Mouse (Mus musculus) hindbrain, embryonic 16.5 days (tissue): ENCODE measurements at regions not wholly inside any gene's neighbourhood (a gene's known extent, or its start where the extent isn't known, plus 50 kb on each side); places are given as distances from the start of the nearest gene placed in this dataset.

Experiments used
- ATAC-seq: fragments of 200-750 bp; cut with Nextera tagmentation; 2 replicates; pipeline ENCODE4 v1.8.0; 2017; ENCODE audit warnings: moderate TSS enrichment, moderate library complexity
- H3K27ac ChIP-seq: fragments of 300-500 bp; sonication (generic); 2 replicates; pipeline ENCODE4 v1.5.1; 2014; ENCODE audit warnings: low read depth, mild to moderate bottlenecking, control low read depth, low read length, moderate library complexity
- H3K27me3 ChIP-seq: fragments of 300-500 bp; sonication (generic); replicated peaks from 2 replicates; pipeline ENCODE4 v1.6.1; 2014; ENCODE audit warnings: low read length; ENCODE audit not compliant: control insufficient read depth, insufficient read depth
- H3K36me3 ChIP-seq: fragments of 300-500 bp; sonication (generic); 2 replicates; pipeline ENCODE4 v1.6.1; 2014; ENCODE audit warnings: mild to moderate bottlenecking, low read length, moderate library complexity, mixed read lengths; ENCODE audit not compliant: control insufficient read depth, insufficient read depth
- H3K4me1 ChIP-seq: fragments of 300-500 bp; sonication (generic); 2 replicates; pipeline ENCODE4 v1.6.1; 2014; ENCODE audit warnings: low read depth, low read length; ENCODE audit not compliant: control insufficient read depth, insufficient read depth
- H3K4me2 ChIP-seq: fragments of 300-500 bp; sonication (generic); 2 replicates; pipeline ENCODE4 v1.6.1; 2014; ENCODE audit warnings: mild to moderate bottlenecking, low read length, control low read depth, moderate library complexity
- H3K4me3 ChIP-seq: fragments of 300-500 bp; sonication (generic); 2 replicates; pipeline ENCODE4 v1.5.1; 2014; ENCODE audit warnings: mild to moderate bottlenecking, low read length, control low read depth, moderate library complexity
- H3K9ac ChIP-seq: fragments of 300-500 bp; sonication (generic); 2 replicates; pipeline ENCODE4 v1.6.1; 2014; ENCODE audit warnings: low read depth, mild to moderate bottlenecking, control low read depth, low read length, moderate library complexity
- H3K9me3 ChIP-seq: fragments of 300-500 bp; sonication (generic); 2 replicates; pipeline ENCODE4 v1.6.1; 2014; ENCODE audit warnings: mild to moderate bottlenecking, low read length, moderate library complexity; ENCODE audit not compliant: control insufficient read depth
- WGBS: fragments of 180-500 bp; shearing (Covaris S2); extraction: QIAGEN DNeasy Blood & Tissue Kit; methylation state at CpG from one replicate; pipeline ENCODE4 v1.1.7; 2014; 5-methylcytosine and 5-hydroxymethylcytosine counted together

GRCm38 (mm10) chr1:166803928-166804327 is 122.3 kb upstream of the Fmo9 start:
- ATAC-seq: no peak
- Histone ChIP-seq H3K4me1 (no peaks in the 10 kb centered on the region; the same call in none of the 2 replicates), H3K36me3 (no peaks in the 10 kb centered on the region), H3K27ac (no peak overlapping the region), H3K4me2 (no peak overlapping the region), H3K4me3 (no peak overlapping the region), H3K9me3 (no peaks in the 10 kb centered on the region), H3K9ac (no peak overlapping the region), H3K27me3 (no peaks in the 10 kb centered on the region)
- WGBS: 90% methylated on average over 2 of the region's 2 CpGs

DNA sequence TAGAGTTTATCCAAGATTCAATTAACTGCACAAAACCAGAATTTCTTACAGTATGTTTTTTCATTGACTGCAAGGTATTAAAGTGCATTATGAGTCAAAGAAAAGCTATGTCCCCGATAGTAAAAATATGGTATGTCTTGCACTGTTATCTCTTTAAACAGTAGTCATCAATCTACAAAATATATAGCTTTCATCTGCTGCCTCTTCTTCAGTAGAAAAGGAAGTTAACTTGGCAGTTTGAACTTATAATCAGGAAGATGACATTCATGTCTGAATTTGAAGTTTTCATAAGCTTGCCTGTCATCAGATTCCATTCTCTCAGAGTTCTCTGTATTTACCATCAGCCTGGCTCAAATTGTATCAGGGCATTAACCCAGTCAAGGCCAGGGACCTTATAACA is 122.7 kb upstream of the Fmo9 start:
- 89% methylated on average over 1 of the region's 1 CpGs for whole genome bisulfite sequencing
- Histone ChIP-seq H3K4me1 (no peaks in the 10 kb centered on the region; the same call in none of the 2 replicates), H3K4me2 (no peak overlapping the region), H3K27me3 (no peaks in the 10 kb centered on the region), H3K9me3 (no peaks in the 10 kb centered on the region), H3K27ac (no peak overlapping the region), H3K36me3 (no peaks in the 10 kb centered on the region), H3K4me3 (no peak overlapping the region), H3K9ac (no peak overlapping the region)
- no peak for ATAC-seq

GRCm38 (mm10) chr1:166807163-166807945 is 125.7 kb upstream of the Fmo9 start:
- Histone ChIP-seq H3K27ac (no peak overlapping the region), H3K9me3 (no peaks in the 10 kb centered on the region), H3K4me3 (no peak overlapping the region), H3K4me2 (no peak overlapping the region), H3K4me1 (no peaks in the 10 kb centered on the region; the same call in 1 of the 2 replicates), H3K36me3 (no peaks in the 10 kb centered on the region), H3K27me3 (no peaks in the 10 kb centered on the region), H3K9ac (no peak overlapping the region)
- ATAC-seq: peak; percentile 72; the same call in 1 of the 2 replicates
- whole genome bisulfite sequencing: 54% methylated on average over 7 of the region's 7 CpGs

- ATAC-seq: no peak
- WGBS: 82% methylated on average over 9 of the region's 9 CpGs
Observed at GRCm38 (mm10) chr1:166811341-166812071, 129.9 kb upstream of the Fmo9 start.

GRCm38 (mm10) chr1:166812072-166812461 is 130.4 kb upstream of the Fmo9 start:
- no peak for ATAC-seq
- Histone ChIP-seq H3K36me3 (no peaks in the 10 kb centered on the region), H3K4me3 (no peak overlapping the region), H3K27ac (no peak overlapping the region), H3K9me3 (no peaks in the 10 kb centered on the region), H3K9ac (no peak overlapping the region), H3K4me2 (no peak overlapping the region), H3K27me3 (no peaks in the 10 kb centered on the region), H3K4me1 (no peaks in the 10 kb centered on the region; the same call in 1 of the 2 replicates)
- 85% methylated on average over 7 of the region's 7 CpGs for WGBS

More at GRCm38 (mm10) chr1:166811341-166812071, 129.9 kb upstream of the Fmo9 start:
- Histone ChIP-seq H3K27me3 (no peaks in the 10 kb centered on the region), H3K4me2 (no peak overlapping the region), H3K36me3 (no peaks in the 10 kb centered on the region), H3K27ac (no peak overlapping the region), H3K4me1 (no peaks in the 10 kb centered on the region; the same call in 1 of the 2 replicates), H3K9ac (no peak overlapping the region), H3K9me3 (no peaks in the 10 kb centered on the region), H3K4me3 (no peak overlapping the region)

DNA sequence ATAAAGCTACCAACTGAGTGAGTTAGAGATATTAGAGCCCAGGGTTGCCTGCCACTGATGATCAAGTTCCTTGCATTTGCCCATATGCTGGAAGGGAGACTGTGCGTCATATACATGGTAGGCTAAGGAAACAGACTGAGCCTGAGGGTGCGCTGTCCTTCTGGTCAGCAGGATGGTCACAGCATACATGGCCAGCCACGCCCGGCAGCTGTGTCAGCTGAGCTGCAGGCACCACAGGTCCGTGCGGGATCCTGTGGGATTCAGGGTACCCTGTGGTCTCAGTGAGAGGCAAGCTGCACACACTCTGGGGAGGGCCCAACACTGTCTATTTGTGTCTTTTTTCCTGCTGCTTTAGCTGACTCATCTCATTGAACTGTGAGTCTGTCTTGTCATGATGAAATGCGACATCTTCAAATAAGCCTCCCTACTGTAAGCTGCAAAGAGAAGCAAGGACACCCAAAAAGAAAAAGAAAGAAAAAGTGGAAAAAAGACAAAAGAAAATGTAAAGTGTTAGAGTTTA is 131.3 kb upstream of the Fmo9 start:
- ATAC-seq: no peak

GRCm38 (mm10) chr1:166817927-166818326 is 136.3 kb upstream of the Fmo9 start:
- Histone ChIP-seq H3K27ac (no peak overlapping the region), H3K9ac (no peak overlapping the region), H3K36me3 (no peaks in the 10 kb centered on the region), H3K9me3 (peaks cover 2% of the 10 kb centered on the region; the same call in 1 of the 2 replicates), H3K27me3 (no peaks in the 10 kb centered on the region), H3K4me1 (no peaks in the 10 kb centered on the region), H3K4me3 (no peak overlapping the region), H3K4me2 (no peak overlapping the region)
- WGBS: 98% methylated on average over 4 of the region's 4 CpGs
- no peak for ATAC-seq

More for the DNA sequence above, 131.3 kb upstream of the Fmo9 start:
- no peaks in the 10 kb centered on the region for H3K36me3 ChIP-seq
- H3K9ac ChIP-seq: no peak overlapping the region
- H3K4me1 ChIP-seq: no peaks in the 10 kb centered on the region
- H3K27me3 ChIP-seq: no peaks in the 10 kb centered on the region
- H3K4me2 ChIP-seq: no peak overlapping the region
- H3K9me3 ChIP-seq: no peaks in the 10 kb centered on the region
- H3K4me3 ChIP-seq: no peak overlapping the region
- no peak overlapping the region for H3K27ac ChIP-seq
- WGBS: 84% methylated on average over 7 of the region's 7 CpGs

- no peak for ATAC-seq
- Histone ChIP-seq H3K9ac (no peak overlapping the region), H3K4me1 (no peaks in the 10 kb centered on the region), H3K27me3 (no peaks in the 10 kb centered on the region), H3K36me3 (no peaks in the 10 kb centered on the region), H3K27ac (no peak overlapping the region), H3K9me3 (peaks cover 2% of the 10 kb centered on the region; the same call in 1 of the 2 replicates), H3K4me3 (no peak overlapping the region), H3K4me2 (no peak overlapping the region)
- WGBS: 74% methylated on average over 5 of the region's 5 CpGs
Observed at GRCm38 (mm10) chr1:166818682-166819081, 137.0 kb upstream of the Fmo9 start.

GRCm38 (mm10) chr1:166819420-166819819 is 137.8 kb upstream of the Fmo9 start:
- WGBS: 81% methylated on average over 7 of the region's 7 CpGs
- peaks cover 2% of the 10 kb centered on the region; the same call in 1 of the 2 replicates for H3K9me3 ChIP-seq
- H3K27ac ChIP-seq: no peak overlapping the region
- H3K9ac ChIP-seq: no peak overlapping the region
- no peak for ATAC-seq
- no peaks in the 10 kb centered on the region for H3K27me3 ChIP-seq
- H3K36me3 ChIP-seq: no peaks in the 10 kb centered on the region
- no peak overlapping the region for H3K4me3 ChIP-seq
- H3K4me2 ChIP-seq: no peak overlapping the region
- no peaks in the 10 kb centered on the region for H3K4me1 ChIP-seq
